Mouse (Mus musculus) natural killer cell, adult 2 months (primary cell): ENCODE results near the gene Fam69b.

Experiments
- DNase-seq, 2 experiments: peaks; one replicate each; pipeline ENCODE4 v3.0.0; 2022; ENCODE audit warnings: low spot score in 2 of 2

Fam69b gene

DNA sequence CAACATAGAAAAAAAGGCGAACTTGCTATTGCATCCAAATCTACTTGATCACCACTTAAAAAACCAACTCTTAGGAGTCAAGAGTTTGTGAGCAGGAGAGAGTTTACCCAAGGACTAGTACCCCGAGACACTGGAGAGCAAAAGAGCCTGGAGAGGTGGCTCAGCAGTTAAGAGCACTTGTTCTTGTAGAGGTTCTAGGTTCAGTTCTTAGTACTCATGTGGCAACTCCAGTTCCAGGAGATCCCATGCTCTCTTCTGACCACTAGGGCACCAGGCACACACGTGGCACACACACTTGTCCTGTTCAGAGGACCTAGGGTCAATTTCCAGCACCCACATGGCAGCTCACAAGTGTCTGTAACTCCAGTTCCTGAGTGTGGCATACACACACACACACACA is 2.2 kb upstream of the Fam69b start:
- DNase-seq, result no peak

DNA sequence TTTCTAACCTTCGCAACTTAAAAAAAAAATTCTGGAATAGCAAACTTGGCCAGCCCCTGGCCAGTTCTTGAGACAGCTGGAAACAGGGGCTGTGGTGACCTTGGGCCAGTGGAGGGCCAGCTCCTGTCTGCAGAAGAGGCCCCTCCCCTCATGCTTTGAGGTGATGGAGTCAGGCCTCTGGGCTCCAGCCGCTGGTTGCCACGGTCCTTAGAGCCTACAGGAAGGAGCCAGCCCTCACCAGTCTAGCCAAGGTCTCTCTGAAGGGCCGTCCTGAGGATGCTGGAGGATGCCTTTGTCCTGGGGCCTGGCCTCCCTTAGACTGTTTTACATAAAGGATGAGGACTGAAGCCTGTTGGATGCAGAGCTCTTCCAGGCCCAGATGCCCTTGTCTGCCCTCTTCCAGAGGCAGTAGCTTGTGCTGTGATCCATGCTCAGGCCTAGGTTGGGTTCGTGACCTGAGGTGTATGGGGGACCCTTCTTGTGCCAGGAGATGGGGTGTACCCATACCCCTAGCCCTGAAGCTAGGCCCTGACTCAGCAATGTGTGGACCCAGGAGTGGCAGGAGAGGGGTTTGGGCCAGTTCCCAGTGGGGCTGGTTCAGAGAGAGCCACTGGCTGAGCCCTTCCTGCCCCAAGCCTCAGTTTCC is 658 bp downstream of the Fam69b start:
- no peak for DNase-seq

DNA sequence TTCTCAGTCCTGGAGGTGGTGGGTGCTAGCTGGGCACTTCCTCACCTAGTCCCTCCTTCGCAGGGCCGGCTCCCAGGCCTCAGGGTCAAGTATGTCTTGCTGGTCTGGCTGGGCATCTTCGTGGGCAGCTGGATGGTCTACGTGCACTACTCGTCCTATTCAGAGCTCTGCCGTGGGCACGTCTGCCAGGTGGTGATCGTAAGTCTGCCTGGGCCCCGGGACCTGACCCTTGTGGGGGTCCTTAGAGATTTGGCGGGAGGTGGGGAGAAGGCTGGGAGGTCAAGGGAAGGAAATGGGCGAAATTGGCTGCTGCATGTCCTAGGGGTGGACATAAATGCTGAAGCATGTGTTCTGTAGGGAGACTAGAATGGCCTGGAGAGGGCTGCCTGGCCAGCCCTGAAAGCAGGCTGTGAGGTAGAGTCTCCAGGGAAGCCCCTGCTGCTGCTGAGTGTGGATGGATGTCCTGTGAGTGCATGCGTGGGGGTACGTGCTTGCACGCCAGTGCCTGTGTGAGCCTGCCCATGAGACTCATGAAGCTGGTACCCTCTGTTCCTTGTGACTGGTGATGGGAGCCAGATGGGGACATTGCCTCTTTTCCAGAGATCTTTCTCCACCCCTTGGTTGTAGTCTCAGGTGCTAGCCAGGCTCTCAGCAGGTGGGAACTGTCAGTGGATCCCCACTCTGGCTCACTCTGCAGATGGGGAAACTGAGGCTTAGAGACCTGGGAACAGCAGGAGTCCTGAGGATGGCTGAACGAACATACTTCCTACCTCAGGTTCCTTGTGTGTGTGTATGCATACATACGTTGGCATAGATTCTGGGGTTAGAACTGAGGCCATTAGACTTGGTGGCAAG is 4.5 kb downstream of the Fam69b start:
- DNase-seq, result no peak

DNA sequence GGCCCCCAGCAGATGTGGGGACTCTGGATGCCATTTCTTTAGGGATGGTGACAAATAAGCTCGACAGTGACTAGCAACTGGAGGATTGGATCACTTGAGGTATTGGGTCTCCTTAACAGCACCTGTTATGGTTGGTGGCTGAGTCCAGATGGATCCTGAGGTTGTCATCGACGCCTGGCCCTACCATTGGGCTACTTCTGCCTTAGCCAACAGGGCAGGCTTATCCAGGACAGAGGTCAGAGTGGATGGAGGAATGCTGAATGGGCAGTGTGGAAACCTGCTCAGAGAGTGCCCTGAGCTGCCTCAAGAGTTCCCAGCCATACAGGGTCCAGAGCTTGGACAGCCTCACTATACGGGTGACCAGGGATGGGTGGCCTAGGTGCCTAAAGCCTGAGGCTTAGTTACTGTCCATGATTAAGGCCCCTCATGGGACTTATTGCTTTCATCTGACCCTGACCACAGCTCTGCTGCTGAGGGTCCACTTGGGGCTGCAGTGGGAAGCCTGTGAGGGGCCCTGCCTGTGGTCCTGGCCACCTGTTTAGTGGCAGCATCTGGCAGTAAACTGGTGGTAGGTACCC is 5.8 kb downstream of the Fam69b start:
- no peak for DNase-seq

DNA sequence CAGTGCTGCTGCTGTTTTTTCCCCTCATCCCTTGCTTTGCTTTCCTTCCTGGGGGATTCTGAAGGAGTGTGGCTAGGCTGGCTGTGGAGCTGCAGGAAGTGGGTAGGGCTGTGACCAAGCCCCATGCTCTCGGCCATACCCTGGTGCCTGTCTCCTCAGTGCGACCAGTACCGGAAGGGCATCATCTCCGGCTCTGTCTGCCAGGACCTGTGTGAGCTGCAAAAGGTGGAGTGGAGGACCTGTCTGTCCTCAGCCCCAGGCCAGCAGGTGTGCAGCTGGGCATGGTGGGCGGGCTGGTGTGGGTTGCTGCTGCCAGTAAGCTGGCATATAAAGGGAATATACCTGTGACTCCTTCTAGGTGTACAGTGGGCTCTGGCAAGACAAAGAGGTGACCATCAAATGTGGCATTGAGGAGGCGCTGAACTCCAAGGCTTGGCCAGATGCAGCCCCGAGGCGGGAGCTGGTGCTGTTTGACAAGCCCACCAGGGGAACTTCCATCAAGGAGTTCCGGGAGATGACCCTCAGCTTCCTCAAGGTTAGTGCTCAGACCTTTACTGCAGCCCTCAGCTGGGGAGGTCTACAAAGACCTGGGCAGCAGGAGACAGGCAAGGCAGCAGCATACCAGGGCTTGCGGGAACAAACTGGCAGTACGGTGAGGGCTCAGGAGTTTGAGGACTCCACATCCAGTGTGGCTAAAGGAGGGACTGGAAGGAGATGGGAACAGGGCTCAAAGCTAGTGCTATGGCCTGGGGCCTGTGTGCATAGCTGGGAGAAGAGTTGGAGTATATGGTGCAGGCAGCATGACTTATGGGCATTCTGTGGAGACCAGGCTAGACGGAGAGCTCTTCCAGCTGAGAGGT is 6.6 kb downstream of the Fam69b start:
- DNase-seq, result peak; percentile 28 to 40

DNA sequence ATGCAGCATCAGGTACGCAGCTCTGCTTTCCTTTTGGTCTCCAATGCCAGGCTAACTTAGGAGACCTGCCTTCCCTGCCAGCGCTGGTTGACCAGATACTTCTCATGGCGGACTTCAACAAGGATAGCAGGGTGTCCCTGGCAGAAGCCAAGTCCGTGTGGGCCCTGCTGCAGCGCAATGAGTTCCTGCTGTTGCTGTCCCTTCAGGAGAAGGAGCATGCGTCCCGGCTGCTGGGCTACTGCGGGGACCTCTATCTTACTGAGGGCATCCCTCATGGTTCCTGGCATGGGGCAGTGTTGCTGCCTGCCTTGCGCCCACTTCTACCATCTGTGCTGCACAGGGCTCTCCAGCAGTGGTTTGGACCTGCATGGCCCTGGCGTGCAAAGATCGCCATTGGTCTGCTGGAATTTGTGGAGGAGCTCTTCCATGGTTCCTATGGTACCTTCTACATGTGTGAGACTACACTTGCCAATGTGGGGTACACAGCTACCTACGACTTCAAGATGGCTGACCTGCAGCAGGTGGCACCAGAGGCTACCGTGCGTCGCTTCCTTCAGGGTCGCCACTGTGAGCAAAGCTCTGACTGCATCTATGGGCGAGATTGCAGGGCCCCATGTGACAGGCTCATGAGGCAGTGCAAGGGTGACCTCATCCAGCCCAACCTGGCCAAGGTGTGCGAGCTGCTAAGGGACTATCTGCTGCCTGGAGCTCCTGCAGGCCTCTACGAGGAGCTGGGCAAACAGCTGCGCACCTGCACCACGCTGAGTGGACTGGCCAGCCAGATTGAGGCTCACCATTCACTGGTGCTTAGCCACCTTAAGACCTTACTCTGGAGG is 7.5 kb downstream of the Fam69b start:
- no peak for DNase-seq

DNA sequence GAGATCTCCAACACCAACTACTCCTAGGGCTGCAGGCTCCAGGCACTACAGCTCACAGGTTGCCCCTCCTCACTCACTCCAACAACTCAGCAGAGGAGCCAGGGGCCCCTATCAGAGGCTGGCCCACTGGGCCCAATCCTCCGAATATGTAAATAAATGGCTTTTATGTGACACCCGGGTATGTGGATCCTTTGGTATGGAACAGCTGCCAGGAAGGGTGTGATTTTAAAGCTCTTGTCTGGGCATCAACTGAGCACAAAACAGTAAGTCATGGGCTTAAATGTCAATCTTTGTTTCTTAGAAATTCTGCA is 8.0 kb downstream of the Fam69b start:
- DNase-seq, result no peak

DNA sequence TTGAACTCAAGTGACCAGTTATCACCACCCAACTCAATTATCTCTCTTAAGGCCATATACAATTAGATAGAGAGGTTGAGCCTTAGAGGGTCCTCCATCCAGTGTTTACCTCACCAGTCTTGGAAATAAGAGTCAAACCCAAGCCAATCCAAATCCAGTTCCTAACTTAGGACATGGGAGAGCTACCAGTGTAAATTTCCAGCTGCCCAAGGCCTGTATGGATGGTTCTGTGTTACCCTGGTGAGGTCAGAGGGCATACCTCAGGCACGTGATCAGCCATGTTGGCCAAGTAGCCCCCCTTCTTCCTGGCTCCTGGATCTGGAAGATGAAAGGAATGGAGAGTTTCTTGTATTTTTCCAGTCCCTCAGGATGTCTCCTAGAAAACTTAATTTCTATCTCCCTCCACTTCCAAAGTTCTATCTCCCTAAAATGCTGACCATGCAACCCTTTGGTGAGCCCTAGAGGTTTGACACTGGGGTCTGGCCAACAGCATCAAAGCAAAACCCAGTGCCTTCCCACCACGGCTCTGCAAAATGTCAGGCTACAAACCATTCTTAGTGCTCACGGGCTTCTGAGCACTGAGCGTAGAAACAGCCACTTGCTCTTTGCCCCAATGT is 9.2 kb downstream of the Fam69b start:
- DNase-seq, result no peak

DNA sequence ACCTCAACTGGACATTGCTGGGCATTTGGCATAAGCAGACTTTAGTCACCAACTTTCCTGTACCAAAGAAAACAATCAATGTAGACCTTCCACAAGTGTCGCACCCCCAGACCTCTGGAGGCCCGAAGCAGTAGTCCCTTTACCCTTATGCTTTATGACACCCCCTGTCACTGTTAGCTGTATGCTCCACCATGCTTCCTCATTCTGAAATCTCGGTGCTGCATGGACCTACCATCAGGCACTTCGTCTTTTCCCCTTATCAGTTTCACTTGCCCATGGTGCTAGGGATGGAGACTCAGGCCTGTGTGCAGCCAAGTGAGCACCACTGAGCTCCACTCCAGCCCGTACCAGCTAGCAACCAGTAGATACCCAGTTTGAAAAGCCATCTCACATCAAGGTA is 9.8 kb downstream of the Fam69b start:
- no peak for DNase-seq

DNA sequence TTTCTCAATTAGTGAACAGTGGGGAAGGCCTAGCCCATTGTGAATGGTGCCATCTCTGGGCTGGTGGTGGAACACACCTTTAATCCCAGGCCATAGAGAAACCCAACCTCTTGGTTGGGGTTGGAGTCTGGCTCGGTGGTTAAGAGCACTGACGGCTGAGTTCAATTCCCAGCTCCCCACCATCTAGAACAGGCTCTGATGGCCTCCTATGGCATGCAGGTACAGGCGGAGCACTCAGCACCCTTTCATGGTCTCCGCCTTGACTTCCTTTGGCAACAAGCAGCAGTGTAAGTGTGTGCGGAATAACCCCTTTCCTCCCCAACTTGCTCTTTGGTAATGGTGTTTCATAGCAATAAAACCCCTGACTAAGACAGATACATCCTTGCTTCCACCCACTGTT is 10.3 kb downstream of the Fam69b start:
- no peak for DNase-seq

DNA sequence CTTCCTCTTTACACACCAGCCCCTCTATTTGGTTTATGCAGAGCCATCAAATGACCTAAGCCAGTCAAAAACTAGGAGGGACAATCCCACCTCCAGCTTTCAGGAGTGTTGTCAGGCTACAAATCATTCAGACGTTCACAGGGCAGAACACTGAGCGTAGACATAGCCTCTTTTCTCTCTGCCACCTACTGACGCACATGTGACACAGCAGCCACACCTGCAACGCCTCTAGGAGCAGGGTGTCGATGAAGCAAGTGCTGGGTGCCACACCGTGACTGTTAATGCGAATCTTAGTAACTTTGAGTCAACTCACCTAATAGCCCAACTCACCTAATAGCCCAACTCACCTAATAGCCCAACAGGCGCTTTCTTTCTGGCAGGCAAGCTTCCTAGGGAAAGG is 10.8 kb downstream of the Fam69b start:
- DNase-seq, result peak; percentile 67 to 72

DNA sequence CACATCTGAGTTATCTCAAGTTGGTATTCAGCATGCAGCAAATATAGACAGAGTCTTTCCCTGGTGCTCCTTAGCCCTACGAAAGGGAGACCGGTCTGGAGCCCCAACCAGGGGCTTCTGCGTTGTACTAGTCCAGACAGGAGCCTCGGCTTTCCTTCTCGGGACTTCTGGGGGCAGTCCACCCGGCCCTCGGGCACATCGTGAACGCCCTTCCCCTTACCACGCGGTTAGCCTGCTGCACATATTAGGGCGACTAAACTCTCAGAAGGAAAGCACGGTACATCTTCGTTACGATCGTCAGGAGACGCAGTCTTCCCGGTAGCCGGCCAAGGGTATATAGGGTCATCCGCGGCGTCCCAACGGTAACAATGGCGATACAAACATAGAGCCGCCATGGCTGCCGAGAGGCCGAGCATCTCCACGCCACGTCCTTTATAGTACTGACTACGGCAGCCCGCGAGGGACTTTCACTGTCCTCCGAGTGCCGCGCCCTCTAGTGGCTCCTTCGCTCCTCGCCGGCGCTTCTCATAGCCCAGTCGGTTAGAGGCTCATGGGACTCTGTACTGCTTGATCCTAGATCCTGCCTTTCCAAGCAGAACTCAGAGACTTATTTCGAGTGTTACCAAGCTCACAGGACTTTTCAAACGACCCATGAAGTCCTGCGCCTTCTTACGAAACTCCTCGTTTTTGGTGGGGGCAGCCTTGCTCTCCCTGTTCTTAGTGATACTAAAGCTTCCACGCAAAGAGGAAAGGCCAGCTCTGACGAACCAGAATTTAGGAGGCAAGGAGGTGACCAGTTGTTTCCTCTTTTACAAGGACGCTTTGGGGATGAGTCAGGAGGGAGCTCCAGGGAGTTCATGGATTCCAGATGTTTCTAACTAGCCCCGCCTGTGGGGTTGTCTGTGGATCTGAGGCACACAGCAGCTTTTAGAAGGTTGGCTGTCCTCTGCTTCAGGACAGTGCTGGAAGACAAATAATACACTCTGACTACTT is 11.9 kb downstream of the Fam69b start:
- DNase-seq, result peak; percentile 92 to 95

DNA sequence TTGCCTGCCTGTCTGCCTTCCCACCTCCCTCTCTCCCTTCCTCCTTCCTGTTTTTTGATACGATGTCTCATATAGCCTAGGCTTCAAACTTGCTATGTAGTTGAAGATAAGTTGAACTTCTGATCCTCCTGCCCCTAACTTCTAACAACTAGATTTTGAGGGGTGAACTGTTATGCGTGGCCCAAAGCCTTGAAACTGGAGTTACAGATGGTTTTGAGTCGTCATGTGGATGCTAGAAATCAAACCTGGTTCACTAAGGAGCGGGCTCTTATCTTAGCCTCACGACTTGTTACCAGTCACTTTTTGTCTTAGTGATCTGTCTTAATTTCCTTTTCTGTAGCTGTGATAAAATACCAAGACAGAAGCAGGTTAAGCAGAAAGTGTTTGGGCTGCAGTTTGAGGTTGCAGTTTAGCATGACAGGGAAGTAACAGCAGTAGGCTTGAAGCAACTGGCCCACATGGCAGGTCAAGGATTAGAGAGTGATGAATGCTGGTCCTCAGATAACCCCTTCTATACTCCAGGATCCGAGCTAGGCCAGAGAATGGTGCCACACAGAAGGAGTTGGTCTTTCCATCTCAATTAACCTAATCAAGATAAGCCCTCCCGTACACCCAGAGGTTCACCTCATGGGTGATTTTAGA is 12.9 kb downstream of the Fam69b start:
- no peak for DNase-seq

DNA sequence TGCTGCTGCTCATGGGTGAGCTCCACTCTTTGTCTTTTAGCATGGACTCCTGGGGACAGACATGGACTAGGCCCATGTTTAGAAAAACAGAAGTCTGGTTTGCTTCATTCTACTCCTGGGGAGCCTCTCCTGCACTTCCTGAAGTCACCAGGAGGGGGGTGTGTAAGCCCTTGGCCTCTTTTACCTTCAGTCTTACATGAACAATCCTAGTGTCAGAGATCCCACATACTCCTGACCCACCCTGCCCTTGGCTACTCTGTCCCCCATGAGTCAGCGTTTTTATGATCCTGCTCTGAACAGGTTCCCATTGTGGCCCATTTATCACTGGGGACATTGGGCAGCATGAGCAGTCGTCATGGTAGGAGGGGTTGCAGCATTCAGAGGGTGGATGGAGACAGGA is 15.7 kb downstream of the Fam69b start:
- DNase-seq, result peak; percentile 33 to 53

DNA sequence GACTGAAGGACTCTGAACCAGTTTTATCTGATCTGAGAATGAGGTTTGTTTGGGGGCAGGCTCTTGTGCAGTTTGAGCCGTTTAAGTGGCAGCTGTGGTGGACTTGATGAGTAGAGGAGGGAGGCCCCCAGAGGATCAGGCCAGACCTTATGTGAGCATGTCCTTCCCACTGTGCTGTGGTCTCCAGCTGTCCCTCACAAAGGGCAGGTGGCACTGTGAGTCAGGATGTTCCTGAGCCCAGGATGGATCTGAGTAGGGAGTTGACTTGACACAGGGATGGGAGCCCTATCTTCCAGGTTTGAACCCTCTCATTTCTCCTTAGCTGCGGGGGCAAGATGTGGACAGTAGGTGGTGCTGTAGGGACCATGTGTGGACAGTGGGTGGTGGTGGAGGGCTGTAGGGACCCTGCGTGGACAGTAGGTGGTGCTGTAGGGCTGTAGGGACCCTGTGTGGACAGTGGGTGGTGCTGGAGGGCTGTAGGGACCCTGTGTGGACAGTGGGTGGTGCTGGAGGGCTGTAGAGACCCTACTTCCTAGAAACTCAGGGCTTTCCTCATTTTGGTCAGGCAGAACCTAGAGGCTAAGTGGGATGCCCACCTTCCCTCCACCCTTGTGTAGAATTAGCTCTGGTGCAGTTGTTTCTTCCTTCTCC is 18.5 kb downstream of the Fam69b start:
- peak; percentile 81 to 84 for DNase-seq

DNA sequence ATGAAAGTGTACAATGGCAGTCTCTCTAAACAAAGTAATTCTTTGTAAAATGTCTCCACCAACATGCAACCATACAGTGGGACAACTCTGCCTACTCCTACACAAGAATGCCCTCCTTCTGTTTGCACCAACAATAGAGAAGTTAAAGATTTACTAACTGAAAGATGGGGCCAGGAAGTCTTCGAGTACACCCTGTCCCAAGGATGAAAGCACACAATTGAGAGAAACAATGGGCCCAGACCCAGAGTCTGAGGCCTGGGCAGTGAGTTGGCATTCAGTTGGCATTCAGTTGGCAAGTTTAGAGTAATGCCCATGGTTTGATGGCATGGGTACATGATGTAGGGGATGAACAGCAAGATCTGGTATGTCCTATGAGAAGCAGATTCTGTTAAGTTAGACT is 26.4 kb downstream of the Fam69b start:
- DNase-seq, result no peak

DNA sequence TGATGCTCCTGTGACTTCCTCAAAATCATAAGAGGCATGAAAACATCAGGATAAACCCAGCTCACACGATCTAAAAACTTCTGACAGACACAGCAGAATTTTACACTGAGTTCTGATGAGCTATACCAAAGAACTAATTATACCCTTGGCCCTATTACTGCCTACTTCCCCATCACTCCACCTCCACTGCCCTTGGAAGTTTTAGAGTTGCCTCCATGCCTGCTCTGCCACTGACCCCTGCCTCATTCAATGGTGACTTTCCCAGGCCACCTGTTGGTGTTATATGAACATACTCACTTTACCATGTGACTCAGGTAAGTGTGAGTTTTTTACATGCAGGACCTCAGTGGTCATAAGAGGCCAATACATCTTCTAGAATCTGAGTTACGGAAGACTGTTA is 29.2 kb downstream of the Fam69b start:
- no peak for DNase-seq

DNA sequence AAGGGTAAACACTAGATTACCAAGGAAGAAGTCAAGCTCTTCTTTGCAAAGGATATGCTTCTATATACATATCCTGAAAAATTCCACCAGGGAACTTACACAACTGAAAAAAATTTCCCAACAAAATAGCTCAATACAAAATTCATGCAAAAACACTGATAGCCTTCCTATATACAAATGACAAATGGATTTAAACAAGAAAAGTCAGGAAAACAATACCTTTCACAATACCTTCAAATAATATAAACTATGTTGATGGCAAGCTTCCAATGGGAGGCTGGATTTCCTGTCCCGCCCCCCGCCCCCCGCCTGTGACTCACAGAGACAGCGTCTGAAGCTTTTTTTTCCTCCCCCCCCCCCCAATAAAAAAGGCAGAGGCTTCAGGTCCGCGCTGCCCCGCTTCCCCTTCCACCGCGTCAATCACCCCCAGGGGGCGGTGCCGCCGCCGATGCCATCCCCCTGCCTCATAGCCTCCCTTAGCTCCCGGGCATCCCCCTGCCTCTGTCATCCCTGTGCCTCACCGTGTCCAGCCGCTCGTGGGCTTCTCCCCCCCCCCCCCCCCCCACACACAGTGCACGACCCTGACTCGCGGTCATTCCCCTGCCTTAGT is 33.0 kb downstream of the Fam69b start:
- DNase-seq, result no peak
